Mouse (Mus musculus) lung, postnatal 0 days (tissue): ENCODE results near the gene Aldh1a7. TPM values are rescaled to one million over a fixed set of nuclear protein-coding genes. Genes with fewer than 3 reads are reported as not detected.

Source experiments
- ATAC-seq: fragments of 200-750 bp; cut with Nextera tagmentation; 2 replicates; pipeline ENCODE4 v1.8.0; 2017; ENCODE audit warnings: moderate library complexity
- DNase-seq: peaks from one replicate; pipeline ENCODE4 v3.0.0-alpha.2; 2016; ENCODE audit warnings: low spot score
- H3K27ac ChIP-seq: fragments of 300-500 bp; sonication (generic); 2 replicates; pipeline ENCODE4 v1.5.1; 2014; ENCODE audit warnings: antibody characterized with exemption, mild to moderate bottlenecking, low read length, mixed read lengths
- H3K27me3 ChIP-seq: fragments of 300-500 bp; sonication (generic); replicated peaks from 2 replicates; pipeline ENCODE4 v1.6.1; 2014; ENCODE audit warnings: low read length, mixed read lengths; ENCODE audit not compliant: insufficient read depth
- H3K36me3 ChIP-seq: fragments of 300-500 bp; sonication (generic); 2 replicates; pipeline ENCODE4 v1.6.1; 2014; ENCODE audit warnings: low read length, mixed read lengths; ENCODE audit not compliant: insufficient read depth
- H3K4me1 ChIP-seq: fragments of 300-500 bp; sonication (generic); 2 replicates; pipeline ENCODE4 v1.6.1; 2014; ENCODE audit warnings: antibody characterized with exemption, low read depth, low read length, mixed read lengths; ENCODE audit not compliant: insufficient read depth
- H3K4me2 ChIP-seq: fragments of 300-500 bp; sonication (generic); replicated peaks from 2 replicates; pipeline ENCODE4 v1.6.1; 2014; ENCODE audit warnings: low read depth, mild to moderate bottlenecking, low read length, moderate library complexity, mixed read lengths
- H3K4me3 ChIP-seq: fragments of 300-500 bp; sonication (generic); 2 replicates; pipeline ENCODE4 v1.5.1; 2014; ENCODE audit warnings: low read depth, low read length
- H3K9ac ChIP-seq: fragments of 300-500 bp; sonication (generic); replicated peaks from 2 replicates; pipeline ENCODE4 v1.6.1; 2014; ENCODE audit warnings: low read depth, mild to moderate bottlenecking
- H3K9me3 ChIP-seq: fragments of 300-500 bp; sonication (generic); 2 replicates; pipeline ENCODE4 v1.6.1; 2016; ENCODE audit warnings: low read length, mixed read lengths
- CTCF ChIP-seq: IDR thresholded peaks from 2 replicates; pipeline ENCODE4 v1.5.1; 2016; ENCODE audit warnings: antibody characterized with exemption, mild to moderate bottlenecking
- EP300 ChIP-seq: IDR thresholded peaks from 2 replicates; pipeline ENCODE4 v1.6.1; 2016; ENCODE audit warnings: antibody characterized with exemption, mild to moderate bottlenecking, control low read depth
- WGBS: fragments of 180-500 bp; shearing (Covaris S2); extraction: QIAGEN DNeasy Blood & Tissue Kit; methylation state at CpG from one replicate; pipeline ENCODE4 v1.1.7; 2014; 5-methylcytosine and 5-hydroxymethylcytosine counted together
- polyA plus RNA-seq: library from polyadenylated mRNA; unstranded; fragments of >200 nt; fragmentation: Nextera tagmentation; extraction: Ambion mirVana; gene quantifications from 2 replicates; pipeline ENCODE4 v1.2.1, GENCODE M21; 2015

Aldh1a7 gene
- 62.4 and 70.9 TPM in 2 replicates for polyA plus RNA-seq

GRCm38 (mm10) chr19:20727381-20727780 lies at the start of gene Aldh1a7:
Gene Aldh1a7 (minus strand): TSS chr19:20727562.
- peak; percentile 91 for ATAC-seq
- peak; percentile 84 for DNase-seq
- no peak within 1 kb of the TSS for H3K9ac ChIP-seq

GRCm38 (mm10) chr19:20775681-20776080 lies 48.3 kb upstream of the Aldh1a7 start:
- Histone ChIP-seq H3K36me3 (no peaks in the 10 kb centered on the region), H3K4me2 (no peak overlapping the region), H3K9me3 (no peaks in the 10 kb centered on the region), H3K4me3 (no peak overlapping the region), H3K27me3 (no peaks in the 10 kb centered on the region), H3K27ac (no peak overlapping the region), H3K9ac (no peak overlapping the region), H3K4me1 (no peaks in the 10 kb centered on the region)
- ATAC-seq (no peak), DNase-seq (no peak)
- WGBS = 48% methylated on average over 2 of the region's 2 CpGs
- no peak for TF ChIP-seq CTCF
- TF ChIP-seq EP300 = no peak

More at GRCm38 (mm10) chr19:20727381-20727780, at the start of gene Aldh1a7:
- no peaks in the 10 kb centered on the region for H3K36me3 ChIP-seq
- H3K4me1 ChIP-seq = no peaks in the 10 kb centered on the region
- no peaks in the 10 kb centered on the region for H3K27me3 ChIP-seq
- H3K9me3 ChIP-seq = no peaks in the 10 kb centered on the region
- 0 out of 2 replicates have a peak within 1 kb of the TSS, but pooled peaks have one; percentile 33 for H3K4me2 ChIP-seq
- 44% methylated on average over 2 of the region's 2 CpGs for WGBS
- no peak within 1 kb of the TSS for H3K4me3 ChIP-seq
- no peak within 1 kb of the TSS for H3K27ac ChIP-seq
- TF ChIP-seq EP300 (no peak), CTCF (no peak)

- WGBS = 88% methylated on average over 7 of the region's 7 CpGs
- ATAC-seq = no peak
- no peak overlapping the region for H3K27ac ChIP-seq
Measured at GRCm38 (mm10) chr19:20773941-20774340, 46.6 kb upstream of the Aldh1a7 start.

GRCm38 (mm10) chr19:20764214-20764613 lies 36.9 kb upstream of the Aldh1a7 start:
- ATAC-seq (no peak), DNase-seq (peak; percentile 74)
- 3% methylated on average over 1 of the region's 1 CpGs for WGBS
- Histone ChIP-seq H3K27ac (no peak overlapping the region), H3K4me2 (no peak overlapping the region), H3K4me1 (peaks cover 4% of the 10 kb centered on the region), H3K36me3 (no peaks in the 10 kb centered on the region), H3K27me3 (no peaks in the 10 kb centered on the region), H3K9ac (no peak overlapping the region), H3K4me3 (no peak overlapping the region), H3K9me3 (no peaks in the 10 kb centered on the region)
- TF ChIP-seq EP300 (no peak), CTCF (peak; percentile 76)

More at GRCm38 (mm10) chr19:20773941-20774340, 46.6 kb upstream of the Aldh1a7 start:
- no peaks in the 10 kb centered on the region for H3K9me3 ChIP-seq
- H3K4me2 ChIP-seq = no peak overlapping the region
- no peak overlapping the region for H3K9ac ChIP-seq
- no peak for TF ChIP-seq CTCF
- no peak for TF ChIP-seq EP300
- H3K27me3 ChIP-seq = no peaks in the 10 kb centered on the region
- H3K4me1 ChIP-seq = no peaks in the 10 kb centered on the region
- H3K36me3 ChIP-seq = no peaks in the 10 kb centered on the region
- no peak overlapping the region for H3K4me3 ChIP-seq
- DNase-seq = no peak

GRCm38 (mm10) chr19:20761675-20762426 lies 34.5 kb upstream of the Aldh1a7 start:
- H3K4me2 ChIP-seq = no peak overlapping the region
- no peak overlapping the region for H3K4me3 ChIP-seq
- 57% methylated on average over 4 of the region's 4 CpGs for WGBS
- ATAC-seq (no peak), DNase-seq (no peak)
- H3K9me3 ChIP-seq = no peaks in the 10 kb centered on the region
- H3K27ac ChIP-seq = no peak overlapping the region
- no peaks in the 10 kb centered on the region for H3K27me3 ChIP-seq
- TF ChIP-seq EP300 = no peak
- TF ChIP-seq CTCF = no peak
- H3K9ac ChIP-seq = no peak overlapping the region
- no peaks in the 10 kb centered on the region for H3K36me3 ChIP-seq
- H3K4me1 ChIP-seq = peaks cover 4% of the 10 kb centered on the region

- 26% methylated on average over 3 of the region's 3 CpGs for WGBS
- no peaks in the 10 kb centered on the region for H3K9me3 ChIP-seq
- H3K27ac ChIP-seq = no peak overlapping the region
- TF ChIP-seq CTCF (no peak), EP300 (no peak)
- H3K27me3 ChIP-seq = no peaks in the 10 kb centered on the region
- H3K4me2 ChIP-seq = no peak overlapping the region
- H3K36me3 ChIP-seq = no peaks in the 10 kb centered on the region
- no peak overlapping the region for H3K4me3 ChIP-seq
- DNase-seq (no peak), ATAC-seq (no peak)
- H3K4me1 ChIP-seq = peaks cover 4% of the 10 kb centered on the region
- H3K9ac ChIP-seq = no peak overlapping the region
Measured at GRCm38 (mm10) chr19:20761119-20761518, 33.8 kb upstream of the Aldh1a7 start.
